Mouse (Mus musculus): ENCODE measurements around the gene Tmem150a. TPM values are rescaled to one million over a fixed set of nuclear protein-coding genes. Genes with fewer than 3 reads are reported as not detected.

Tmem150a gene
- polyA plus RNA-seq (2015; fragmentation: Nextera tagmentation; extraction: Ambion mirVana) = 40.8 and 43.9 TPM in 2 replicates

DNA sequence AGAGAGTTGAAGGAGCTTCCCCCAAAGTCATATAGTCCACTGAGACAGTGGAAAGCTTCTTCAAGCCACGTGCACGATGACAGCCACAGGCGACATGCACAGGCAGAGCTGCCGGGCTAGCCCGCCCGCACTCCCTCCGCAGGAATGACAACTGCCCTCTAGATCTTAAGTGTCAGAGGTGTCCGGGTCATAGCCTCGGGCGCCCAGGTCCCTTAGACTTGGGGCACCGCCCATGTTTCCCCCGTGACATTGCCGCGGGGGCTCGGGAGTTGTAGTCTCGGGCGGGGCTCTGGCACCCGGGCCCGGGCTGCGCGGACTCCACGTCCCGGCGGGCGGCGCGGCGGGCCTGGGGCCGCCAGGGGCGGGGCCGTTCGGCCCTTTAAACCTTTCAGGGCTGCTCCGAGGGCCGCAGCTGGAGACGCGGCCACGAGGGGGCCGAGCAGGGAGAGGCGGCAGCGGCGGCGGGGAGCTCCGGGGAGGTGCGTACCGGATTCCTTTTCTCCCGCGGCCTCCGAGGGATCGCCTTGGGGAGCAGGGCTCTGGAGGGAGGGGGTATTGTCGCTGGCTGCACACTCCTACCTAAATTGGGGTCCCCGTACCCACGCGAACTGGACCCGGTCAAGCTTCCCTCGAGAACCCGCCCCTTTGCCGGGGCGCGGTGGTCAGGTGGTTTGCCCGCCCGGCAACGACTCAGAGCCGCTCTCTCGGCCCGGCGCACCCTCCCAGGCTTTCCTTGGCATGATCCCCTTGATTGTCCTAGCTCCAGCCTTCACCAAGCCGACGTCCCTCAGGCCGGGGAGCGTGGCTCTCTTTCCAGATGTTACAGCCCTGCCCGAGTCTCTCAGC lies at the start of gene Tmem150a:
Tmem150a (plus strand) TSS at position 382 of the 846 bp plus-strand sequence.
- H3K27ac ChIP-seq (ENCODE audit: low read length) = peak within 1 kb of the TSS; percentile 16; the same call in 1 of the 2 replicates
- H3K4me1 ChIP-seq (ENCODE audit: insufficient read depth, low read length) = peaks cover 13% of the 10 kb centered on the region

DNA sequence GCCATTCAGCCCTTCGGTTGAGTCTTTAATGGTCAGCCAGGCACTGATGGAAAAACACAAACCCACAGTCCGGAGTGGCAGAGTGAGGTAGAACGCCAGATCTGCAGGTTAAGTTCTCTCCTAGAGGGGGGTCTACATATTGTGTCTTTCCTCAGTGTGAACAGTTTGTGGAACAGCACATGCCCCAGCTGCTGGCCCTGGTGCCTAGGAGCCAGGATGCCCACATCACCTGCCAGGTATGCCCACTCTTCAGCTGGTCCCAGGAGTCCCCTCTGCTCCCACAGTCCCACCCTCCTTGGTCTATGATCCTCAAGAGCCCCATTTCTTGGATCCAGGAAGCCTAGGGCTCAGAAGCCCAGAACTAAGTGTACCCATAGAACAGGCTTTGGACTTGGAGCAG lies 43.0 kb upstream of the Tmem150a start:
- H3K4me3 ChIP-seq (ENCODE audit: low read length) = no peak overlapping the region
- WGBS = 89% methylated on average over 3 of the region's 3 CpGs
- H3K27ac ChIP-seq (ENCODE audit: low read length) = no peak overlapping the region
- no peak for ATAC-seq (ENCODE audit: low FRiP score, low TSS enrichment)
- no peak overlapping the region for H3K4me2 ChIP-seq (replicated peaks; ENCODE audit: low read depth, low read length)
- H3K36me3 ChIP-seq (ENCODE audit: insufficient read depth, low read length) = peaks cover 5% of the 10 kb centered on the region; the same call in 1 of the 2 replicates
- H3K9ac ChIP-seq (replicated peaks; ENCODE audit: low read length) = no peak overlapping the region
- H3K4me1 ChIP-seq (ENCODE audit: insufficient read depth, low read length) = peaks cover 3% of the 10 kb centered on the region; the same call in 1 of the 2 replicates
- no peaks in the 10 kb centered on the region for H3K9me3 ChIP-seq (ENCODE audit: low read length)
- H3K27me3 ChIP-seq (ENCODE audit: insufficient read depth, low read length) = no peaks in the 10 kb centered on the region

More for the DNA sequence above, at the start of gene Tmem150a:
- Histone ChIP-seq H3K4me3 (ENCODE audit: low read length) (peak within 1 kb of the TSS; percentile 64), H3K9me3 (ENCODE audit: low read length) (no peaks in the 10 kb centered on the region), H3K27me3 (ENCODE audit: insufficient read depth, low read length) (no peaks in the 10 kb centered on the region), H3K36me3 (ENCODE audit: insufficient read depth, low read length) (peaks cover 31% of the 10 kb centered on the region), H3K4me2 (replicated peaks; ENCODE audit: low read depth, low read length) (peak within 1 kb of the TSS; percentile 79), H3K9ac (replicated peaks; ENCODE audit: low read length) (peak within 1 kb of the TSS; percentile 75)
- WGBS = under 1% methylated on average over 69 of the region's 71 CpGs
- peak; percentile 92 for ATAC-seq (ENCODE audit: low FRiP score, low TSS enrichment)

DNA sequence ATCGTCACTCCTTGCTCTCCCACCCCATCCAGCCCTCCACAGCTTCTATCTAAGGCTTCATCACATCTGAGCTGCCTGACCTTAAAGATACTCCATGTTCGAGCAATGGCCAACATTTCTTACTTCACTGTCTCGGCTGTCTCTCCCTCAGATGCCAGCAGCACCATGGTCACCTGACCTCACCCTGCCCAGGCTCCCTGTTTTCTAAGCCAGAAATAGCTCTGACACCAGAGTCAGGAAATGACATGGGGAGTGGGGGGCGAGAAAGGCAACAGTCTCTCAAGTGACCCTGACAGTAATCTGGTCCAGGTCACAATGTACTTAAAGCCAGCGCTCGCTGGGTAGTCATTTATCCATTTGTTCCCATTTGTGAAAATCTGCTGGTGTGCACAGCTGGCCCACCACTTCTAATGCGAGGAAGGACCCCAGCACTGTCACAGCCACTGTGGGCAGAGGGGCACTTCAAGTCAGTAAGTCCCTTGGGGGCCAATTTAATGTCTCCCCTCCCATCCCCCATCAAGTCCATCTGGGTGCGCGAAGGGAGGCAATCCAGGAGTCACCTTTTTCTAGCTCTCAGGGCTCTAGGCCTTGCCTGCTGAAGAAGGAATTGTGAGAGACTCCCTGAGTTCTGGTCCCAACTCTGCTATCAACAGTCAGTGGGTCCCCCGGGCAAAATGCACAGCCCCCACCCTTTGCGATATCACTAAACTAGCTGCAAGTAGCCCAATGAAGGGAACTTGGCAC lies 42.0 kb upstream of the Tmem150a start:
- H3K9ac ChIP-seq (replicated peaks; ENCODE audit: low read length) = no peak overlapping the region
- no peak for ATAC-seq (ENCODE audit: low FRiP score, low TSS enrichment)
- peaks cover 3% of the 10 kb centered on the region; the same call in 1 of the 2 replicates for H3K4me1 ChIP-seq (ENCODE audit: insufficient read depth, low read length)
- H3K27ac ChIP-seq (ENCODE audit: low read length) = no peak overlapping the region
- H3K4me3 ChIP-seq (ENCODE audit: low read length) = no peak overlapping the region
- no peak overlapping the region for H3K4me2 ChIP-seq (replicated peaks; ENCODE audit: low read depth, low read length)
- no peaks in the 10 kb centered on the region for H3K9me3 ChIP-seq (ENCODE audit: low read length)
- H3K36me3 ChIP-seq (ENCODE audit: insufficient read depth, low read length) = peaks cover 13% of the 10 kb centered on the region
- H3K27me3 ChIP-seq (ENCODE audit: insufficient read depth, low read length) = no peaks in the 10 kb centered on the region
- WGBS = 82% methylated on average over 11 of the region's 11 CpGs

DNA sequence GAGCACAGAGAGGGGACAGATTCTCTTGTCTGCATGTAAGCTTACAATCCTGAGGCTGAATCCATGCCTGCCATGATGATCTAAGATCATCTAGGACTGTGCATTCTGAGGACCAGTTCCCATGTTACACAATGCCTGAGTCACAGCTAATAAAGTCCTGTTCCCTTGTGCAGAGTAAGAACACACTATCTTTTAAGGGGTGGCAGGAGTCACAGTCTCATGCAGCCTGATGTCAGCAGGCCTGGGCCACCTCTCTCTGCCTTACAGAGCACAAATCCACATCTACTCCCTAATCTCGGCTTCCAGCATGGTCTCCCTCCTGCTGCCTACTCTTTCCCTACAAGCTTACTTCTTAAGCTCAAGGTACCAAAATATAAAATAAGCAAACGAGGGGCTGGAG lies 39.9 kb upstream of the Tmem150a start:
- H3K4me1 ChIP-seq (ENCODE audit: insufficient read depth, low read length) = peaks cover 3% of the 10 kb centered on the region; the same call in 1 of the 2 replicates
- H3K27me3 ChIP-seq (ENCODE audit: insufficient read depth, low read length) = no peaks in the 10 kb centered on the region
- 82% methylated on average over 2 of the region's 2 CpGs for WGBS
- no peak overlapping the region for H3K4me3 ChIP-seq (ENCODE audit: low read length)
- ATAC-seq (ENCODE audit: low FRiP score, low TSS enrichment) = no peak
- no peak overlapping the region for H3K4me2 ChIP-seq (replicated peaks; ENCODE audit: low read depth, low read length)
- peaks cover 32% of the 10 kb centered on the region for H3K36me3 ChIP-seq (ENCODE audit: insufficient read depth, low read length)
- H3K27ac ChIP-seq (ENCODE audit: low read length) = no peak overlapping the region
- H3K9me3 ChIP-seq (ENCODE audit: low read length) = no peaks in the 10 kb centered on the region
- no peak overlapping the region for H3K9ac ChIP-seq (replicated peaks; ENCODE audit: low read length)

DNA sequence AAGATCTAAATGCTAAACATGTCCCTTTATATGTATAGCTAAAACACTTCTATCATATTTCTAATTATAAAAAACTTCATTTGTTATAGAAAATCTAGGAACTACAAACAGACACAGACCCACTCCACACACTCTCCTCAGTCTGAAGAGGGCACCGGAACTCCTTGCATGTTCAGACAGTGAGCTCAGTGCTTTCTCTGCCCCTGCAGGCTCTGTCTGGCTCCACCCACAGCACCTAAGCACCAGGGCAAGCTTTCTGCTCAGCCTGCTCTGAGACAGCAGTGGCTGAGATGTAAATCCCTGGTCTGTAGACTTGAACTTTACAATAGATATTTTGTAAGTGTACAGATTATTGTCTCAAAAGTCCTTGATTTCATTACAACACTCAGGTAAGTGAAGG lies 39.2 kb upstream of the Tmem150a start:
- H3K4me2 ChIP-seq (replicated peaks; ENCODE audit: low read depth, low read length) = no peak overlapping the region
- no peak for ATAC-seq (ENCODE audit: low FRiP score, low TSS enrichment)
- 87% methylated on average over 1 of the region's 1 CpGs for WGBS
- no peak overlapping the region for H3K4me3 ChIP-seq (ENCODE audit: low read length)
- H3K27ac ChIP-seq (ENCODE audit: low read length) = no peak overlapping the region
- peaks cover 3% of the 10 kb centered on the region; the same call in 1 of the 2 replicates for H3K4me1 ChIP-seq (ENCODE audit: insufficient read depth, low read length)
- H3K36me3 ChIP-seq (ENCODE audit: insufficient read depth, low read length) = peaks cover 38% of the 10 kb centered on the region
- no peak overlapping the region for H3K9ac ChIP-seq (replicated peaks; ENCODE audit: low read length)
- no peaks in the 10 kb centered on the region for H3K27me3 ChIP-seq (ENCODE audit: insufficient read depth, low read length)
- no peaks in the 10 kb centered on the region for H3K9me3 ChIP-seq (ENCODE audit: low read length)

DNA sequence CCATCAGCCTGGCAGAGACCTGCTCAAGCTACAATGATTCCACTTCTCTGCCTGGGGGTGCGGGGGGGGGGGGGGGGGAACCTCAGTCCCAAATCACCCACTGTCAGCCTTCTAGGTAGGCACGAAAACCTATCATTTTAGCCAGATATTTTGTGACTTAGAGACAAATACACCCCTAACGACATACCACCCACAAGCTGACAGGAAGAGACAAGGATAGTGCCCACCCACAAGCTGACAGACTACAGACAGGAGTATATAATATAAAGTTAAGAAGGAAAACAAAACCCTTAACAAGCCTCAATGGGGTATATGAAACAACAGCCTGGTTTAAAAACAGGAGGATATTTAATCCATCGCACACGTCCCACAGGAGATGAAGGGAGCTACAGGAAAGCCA lies 36.8 kb upstream of the Tmem150a start:
- H3K4me3 ChIP-seq (ENCODE audit: low read length) = no peak overlapping the region
- H3K4me2 ChIP-seq (replicated peaks; ENCODE audit: low read depth, low read length) = no peak overlapping the region
- H3K27ac ChIP-seq (ENCODE audit: low read length) = no peak overlapping the region
- no peaks in the 10 kb centered on the region for H3K27me3 ChIP-seq (ENCODE audit: insufficient read depth, low read length)
- peaks cover 3% of the 10 kb centered on the region; the same call in 1 of the 2 replicates for H3K4me1 ChIP-seq (ENCODE audit: insufficient read depth, low read length)
- no peak for ATAC-seq (ENCODE audit: low FRiP score, low TSS enrichment)
- no peak overlapping the region for H3K9ac ChIP-seq (replicated peaks; ENCODE audit: low read length)
- WGBS = 87% methylated on average over 5 of the region's 5 CpGs
- H3K36me3 ChIP-seq (ENCODE audit: insufficient read depth, low read length) = peaks cover 48% of the 10 kb centered on the region
- no peaks in the 10 kb centered on the region for H3K9me3 ChIP-seq (ENCODE audit: low read length)

DNA sequence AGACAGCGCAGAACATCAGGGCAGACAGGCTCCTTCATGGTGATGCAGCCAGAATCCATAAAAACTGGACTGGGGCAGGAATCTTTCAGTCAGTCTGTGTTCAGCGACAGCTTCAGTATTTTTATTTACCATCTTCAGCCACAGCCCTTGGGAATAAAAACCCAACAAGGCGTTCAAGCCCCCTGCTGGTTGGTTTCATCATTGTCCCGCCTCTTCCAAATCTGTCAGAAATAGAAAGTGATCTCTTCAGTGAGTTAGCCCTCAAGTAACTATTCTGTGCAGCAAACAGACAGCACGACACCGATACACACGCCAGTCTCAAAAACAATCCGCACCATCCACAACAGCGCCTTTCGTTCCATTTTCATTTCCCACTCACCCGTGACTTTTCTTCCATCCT lies 36.2 kb upstream of the Tmem150a start:
- Histone ChIP-seq H3K4me2 (replicated peaks; ENCODE audit: low read depth, low read length) (no peak overlapping the region), H3K36me3 (ENCODE audit: insufficient read depth, low read length) (peaks cover 48% of the 10 kb centered on the region), H3K4me3 (ENCODE audit: low read length) (no peak overlapping the region), H3K9me3 (ENCODE audit: low read length) (no peaks in the 10 kb centered on the region), H3K9ac (replicated peaks; ENCODE audit: low read length) (no peak overlapping the region), H3K27ac (ENCODE audit: low read length) (no peak overlapping the region), H3K4me1 (ENCODE audit: insufficient read depth, low read length) (peaks cover 3% of the 10 kb centered on the region; the same call in 1 of the 2 replicates), H3K27me3 (ENCODE audit: insufficient read depth, low read length) (no peaks in the 10 kb centered on the region)
- WGBS = 78% methylated on average over 11 of the region's 11 CpGs
- ATAC-seq (ENCODE audit: low FRiP score, low TSS enrichment) = no peak

DNA sequence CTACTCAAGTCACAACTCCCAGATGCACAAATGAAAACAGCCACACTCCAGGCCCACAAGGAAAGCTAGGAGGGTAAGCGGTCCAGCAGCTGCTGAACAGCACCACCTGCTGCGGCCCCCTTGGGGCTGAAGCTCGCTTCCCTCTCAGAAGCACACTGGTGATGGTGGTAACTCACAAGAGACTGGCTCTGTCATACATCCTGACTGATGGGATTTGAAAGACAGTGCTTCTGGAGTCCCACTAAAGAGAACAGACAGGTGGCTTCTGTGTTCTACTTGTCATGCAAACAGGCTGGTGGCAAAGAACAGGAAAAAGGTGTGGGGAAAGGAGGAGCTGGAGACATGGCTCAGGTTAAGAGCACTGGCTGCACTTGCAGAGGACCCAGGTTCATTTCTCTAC lies 32.3 kb upstream of the Tmem150a start:
- H3K4me1 ChIP-seq (ENCODE audit: insufficient read depth, low read length) = no peaks in the 10 kb centered on the region
- WGBS = 97% methylated on average over 3 of the region's 3 CpGs
- no peaks in the 10 kb centered on the region for H3K27me3 ChIP-seq (ENCODE audit: insufficient read depth, low read length)
- no peak overlapping the region for H3K27ac ChIP-seq (ENCODE audit: low read length)
- no peak overlapping the region for H3K4me2 ChIP-seq (replicated peaks; ENCODE audit: low read depth, low read length)
- no peak overlapping the region for H3K4me3 ChIP-seq (ENCODE audit: low read length)
- no peaks in the 10 kb centered on the region for H3K9me3 ChIP-seq (ENCODE audit: low read length)
- ATAC-seq (ENCODE audit: low FRiP score, low TSS enrichment) = no peak
- peaks cover 72% of the 10 kb centered on the region for H3K36me3 ChIP-seq (ENCODE audit: insufficient read depth, low read length)
- H3K9ac ChIP-seq (replicated peaks; ENCODE audit: low read length) = no peak overlapping the region

DNA sequence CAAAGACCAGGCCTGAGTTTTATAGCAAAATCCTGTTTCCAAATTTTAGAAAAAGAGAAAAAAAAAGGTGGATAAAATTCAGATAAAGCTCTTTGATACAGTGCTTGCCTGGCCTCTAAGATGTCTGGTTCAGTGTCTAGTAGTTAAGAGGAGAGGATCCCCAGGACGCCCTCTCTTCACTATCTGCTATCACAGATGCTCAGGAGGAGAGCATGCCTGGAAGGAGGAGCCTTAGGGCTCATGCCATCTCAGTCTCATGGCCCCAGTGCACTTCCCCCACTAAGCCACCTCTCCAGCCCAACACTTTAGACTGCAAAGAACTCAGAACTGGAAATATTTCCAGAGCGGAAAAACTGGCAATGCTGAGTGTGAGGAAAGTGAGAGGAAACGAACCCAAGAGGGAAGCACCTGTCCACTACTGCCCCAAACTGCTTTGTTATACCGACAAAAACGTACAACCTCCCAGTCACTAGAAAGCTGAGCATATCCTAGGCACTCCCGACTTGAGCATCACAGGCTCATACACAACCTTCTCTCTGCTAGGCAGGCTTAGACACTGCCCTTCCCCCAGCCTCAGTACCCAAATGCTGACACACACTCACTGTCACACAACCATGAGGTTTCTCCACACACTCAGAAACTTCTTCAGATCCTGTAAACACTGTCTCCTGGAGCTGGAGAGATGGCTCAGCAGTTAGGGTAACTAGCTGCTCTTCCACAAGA lies 31.3 kb upstream of the Tmem150a start:
- 84% methylated on average over 6 of the region's 6 CpGs for WGBS
- no peak overlapping the region for H3K27ac ChIP-seq (ENCODE audit: low read length)
- no peaks in the 10 kb centered on the region for H3K4me1 ChIP-seq (ENCODE audit: insufficient read depth, low read length)
- no peaks in the 10 kb centered on the region for H3K9me3 ChIP-seq (ENCODE audit: low read length)
- H3K36me3 ChIP-seq (ENCODE audit: insufficient read depth, low read length) = peaks cover 75% of the 10 kb centered on the region
- H3K27me3 ChIP-seq (ENCODE audit: insufficient read depth, low read length) = no peaks in the 10 kb centered on the region
- ATAC-seq (ENCODE audit: low FRiP score, low TSS enrichment) = no peak
- no peak overlapping the region for H3K4me3 ChIP-seq (ENCODE audit: low read length)
- no peak overlapping the region for H3K4me2 ChIP-seq (replicated peaks; ENCODE audit: low read depth, low read length)
- H3K9ac ChIP-seq (replicated peaks; ENCODE audit: low read length) = no peak overlapping the region
